8 mouse cellular contexts compared by ENCODE assay signal in genomic region chr8:11007581-11008378, GRCm38 (mm10). TPM values are rescaled to one million over a fixed set of nuclear protein-coding genes. Genes with fewer than 3 reads are reported as not detected.
DNase-seq lines count a peak whose midpoint lies in the region; ATAC-seq lines count a peak whose summit lies in the region.

No protein-coding gene starts in this region.

- ATAC-seq in intestine, embryonic 15.5 days = no peak

- peak overlapping the region; percentile 99 for H3K27ac ChIP-seq in intestine, embryonic 15.5 days

- peak overlapping the region; percentile 85 for H3K9ac ChIP-seq in intestine, embryonic 15.5 days

- DNase-seq in 416B (ENCODE audit: low read depth) (peak; percentile 33), R1 (ENCODE audit: low read depth, low spot score) (peak; percentile 54), liver (peak; percentile 71)
- DNase-seq in cerebellum, postnatal 36 days = peak; percentile 56 to 63
- peak; percentile 56 for DNase-seq in gastrocnemius, adult 18-20 months (ENCODE audit: low spot score)
- peak; percentile 80 for DNase-seq in neural tube, embryonic 10.5 days (ENCODE audit: extremely low spot score, low spot score)
- DNase-seq in testis, postnatal 10 days (ENCODE audit: low spot score) = peak; percentile 64

- H3K9me3 ChIP-seq in intestine, embryonic 15.5 days = no peaks in the 10 kb centered on the region

- under 1% methylated on average over 88 of the region's 88 CpGs for WGBS in intestine, embryonic 15.5 days

- peak overlapping the region; percentile 85 for H3K4me2 ChIP-seq in intestine, embryonic 15.5 days (replicated peaks)

- peaks cover 8% of the 10 kb centered on the region; the same call in 1 of the 2 replicates for H3K36me3 ChIP-seq in intestine, embryonic 15.5 days

- no peaks in the 10 kb centered on the region for H3K27me3 ChIP-seq in intestine, embryonic 15.5 days (replicated peaks)

- H3K4me3 ChIP-seq in intestine, embryonic 15.5 days (replicated peaks) = peak overlapping the region; percentile 81

- H3K4me1 ChIP-seq in intestine, embryonic 15.5 days (replicated peaks) = peaks cover 49% of the 10 kb centered on the region

RNA-seq across cellular contexts. Expression of gene Irs2, which starts 0.5 kb away (rescaled TPM):
- 10 to 100 TPM; 17.4 to 73.1 TPM for total RNA-seq in gastrocnemius, adult 18-20 months (2021)
- polyA plus RNA-seq in intestine, embryonic 15.5 days (2015; fragmentation: Nextera tagmentation; extraction: Ambion mirVana) = 6.1 and 7.2 TPM in 2 replicates
